Mouse (Mus musculus): ENCODE data around the gene Gm9833.

DNA sequence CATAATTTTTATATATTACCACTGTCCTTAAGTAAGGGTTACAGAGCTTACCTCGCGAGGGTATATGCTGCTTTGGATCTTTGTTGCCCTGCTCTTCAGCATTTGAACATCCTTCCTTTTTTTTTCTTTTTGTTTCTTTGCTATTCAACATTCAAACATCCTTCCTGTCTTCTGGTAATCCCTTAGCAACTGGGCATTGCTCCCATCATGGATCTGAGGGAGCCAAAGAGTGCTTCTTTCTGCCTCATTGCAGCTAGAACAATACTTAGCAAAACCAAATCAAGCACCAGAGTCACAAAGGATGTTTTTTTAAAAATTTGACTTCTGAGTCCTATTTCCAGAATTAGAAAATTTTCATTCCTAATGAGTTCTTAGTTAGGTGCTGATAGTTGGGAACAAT, 24.8 kb downstream of the Gm9833 start:
- no peak for TF ChIP-seq POLR2A (IDR thresholded peaks at IDR 0.05; ENCODE audit: borderline replicate concordance, insufficient read depth, low read length)
- TF ChIP-seq CTCF (IDR thresholded peaks at IDR 0.05; ENCODE audit: borderline replicate concordance, insufficient read depth, low read depth, low read length), result no peak

Data from cerebellum, adult 2 months (tissue).